Mouse (Mus musculus): ENCODE results near the gene Rb1.

The Rb1 gene

GRCm38 (mm10) chr14:73148125-73148524 is 177.5 kb downstream of the Rb1 start:
- no peak for DNase-seq (ENCODE audit: low read depth, low spot score)

DNA sequence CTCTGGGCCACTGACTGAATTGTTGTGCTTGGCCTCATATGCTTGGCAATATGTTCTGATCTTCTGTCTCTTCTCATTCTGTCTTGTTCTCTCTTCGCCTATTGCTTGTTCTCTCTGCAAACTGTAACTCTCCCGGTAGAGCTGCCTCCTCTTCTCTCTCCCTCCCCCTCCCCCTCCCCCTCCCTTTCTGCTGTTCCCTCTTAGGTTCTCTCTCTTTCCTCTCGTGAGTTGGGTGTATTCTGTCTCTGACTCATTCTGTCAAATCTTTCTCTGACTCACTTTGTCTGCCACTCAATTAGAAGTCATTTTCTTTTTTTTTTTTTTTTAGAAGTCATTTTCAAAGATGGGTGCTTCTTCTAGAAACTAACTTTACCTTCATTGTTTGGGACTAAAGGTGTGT is 178.9 kb downstream of the Rb1 start:
- peak; percentile 45 for DNase-seq (ENCODE audit: low read depth, low spot score)

DNA sequence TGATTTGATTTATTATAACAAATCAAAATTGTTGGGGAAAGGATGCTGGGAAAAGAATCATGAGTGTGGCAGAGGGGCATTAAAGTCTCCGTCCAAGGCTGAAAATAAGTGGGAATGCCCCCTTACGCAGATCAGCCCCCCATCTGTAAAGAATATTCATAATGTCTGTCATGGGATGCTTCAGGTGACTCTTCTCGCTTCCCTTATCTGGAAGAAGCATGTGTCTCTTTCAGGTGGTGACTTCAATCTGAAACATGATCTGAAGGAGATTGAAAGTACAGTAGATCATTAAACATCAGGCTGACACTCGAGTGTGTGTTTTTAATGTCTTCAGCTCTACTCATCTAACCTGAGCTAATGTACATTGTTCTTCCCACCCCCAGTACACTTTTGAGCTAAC is 180.1 kb downstream of the Rb1 start:
- no peak for DNase-seq (ENCODE audit: low read depth, low spot score)

GRCm38 (mm10) chr14:73143710-73144420 is 181.8 kb downstream of the Rb1 start:
- DNase-seq (ENCODE audit: low read depth, low spot score): no peak

DNA sequence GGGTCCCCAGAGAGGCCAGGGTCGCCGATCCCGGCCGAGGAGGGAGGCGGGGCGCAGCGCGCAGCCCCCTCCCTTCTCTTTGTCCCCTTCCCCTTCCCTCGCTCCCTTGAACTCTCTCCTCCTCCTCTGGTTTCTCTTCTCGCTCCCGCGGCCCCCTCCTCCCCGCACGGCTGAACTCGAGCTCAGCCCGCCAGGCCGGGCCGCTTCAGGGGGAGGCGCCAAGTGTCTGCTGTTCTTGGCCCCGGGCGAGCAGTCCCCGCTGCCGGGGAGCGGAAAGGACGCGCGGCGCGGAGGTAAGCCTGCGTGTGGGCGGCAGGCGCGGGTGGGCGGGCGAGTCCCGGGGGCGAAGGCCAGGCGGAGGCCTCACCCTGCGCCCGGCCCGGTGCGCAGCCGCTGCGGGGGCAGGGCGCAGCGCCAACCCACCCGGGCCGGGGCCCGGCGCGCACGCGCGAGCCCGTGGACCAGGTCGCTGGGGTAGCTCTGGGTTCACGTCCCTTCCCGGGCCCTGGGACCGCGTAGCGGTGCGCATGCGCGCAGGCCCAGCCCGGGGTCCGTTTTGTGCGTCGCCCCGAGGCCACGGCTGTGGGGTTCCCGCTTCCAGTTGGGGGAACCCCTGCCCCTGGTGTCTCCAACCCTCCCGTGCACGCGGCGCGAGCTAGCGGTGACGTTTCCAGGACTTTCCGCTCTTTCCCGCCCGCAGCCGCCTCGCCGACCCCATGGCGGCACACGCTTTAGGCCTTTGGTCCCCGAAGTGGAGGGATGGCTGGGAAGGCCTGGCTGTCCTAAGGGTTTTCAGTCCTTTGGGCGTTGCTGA is 182.5 kb downstream of the Rb1 start:
- peak; percentile 84 for DNase-seq (ENCODE audit: low read depth, low spot score)

GRCm38 (mm10) chr14:73142421-73142895 is 183.2 kb downstream of the Rb1 start:
- peak; percentile 53 for DNase-seq (ENCODE audit: low read depth, low spot score)

DNA sequence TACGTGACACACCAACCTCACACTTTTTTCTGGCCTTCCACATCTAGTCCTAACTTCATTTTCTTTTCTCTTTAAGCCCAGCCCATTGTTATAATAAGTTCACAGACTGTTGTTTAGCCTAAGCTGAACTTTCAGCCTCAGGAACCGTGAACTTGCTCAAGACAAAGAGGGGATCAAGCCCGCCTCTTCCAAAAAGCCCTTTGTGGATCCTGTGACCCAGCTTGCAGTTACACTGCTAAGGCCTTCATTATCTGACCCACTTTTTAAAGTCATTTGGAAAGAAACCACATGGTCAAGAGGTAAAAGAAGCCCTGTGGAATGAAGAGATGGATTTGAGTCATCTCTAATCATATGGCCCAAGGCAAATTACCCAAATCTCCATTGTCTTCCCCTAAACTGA is 183.8 kb downstream of the Rb1 start:
- no peak for DNase-seq (ENCODE audit: low read depth, low spot score)

DNA sequence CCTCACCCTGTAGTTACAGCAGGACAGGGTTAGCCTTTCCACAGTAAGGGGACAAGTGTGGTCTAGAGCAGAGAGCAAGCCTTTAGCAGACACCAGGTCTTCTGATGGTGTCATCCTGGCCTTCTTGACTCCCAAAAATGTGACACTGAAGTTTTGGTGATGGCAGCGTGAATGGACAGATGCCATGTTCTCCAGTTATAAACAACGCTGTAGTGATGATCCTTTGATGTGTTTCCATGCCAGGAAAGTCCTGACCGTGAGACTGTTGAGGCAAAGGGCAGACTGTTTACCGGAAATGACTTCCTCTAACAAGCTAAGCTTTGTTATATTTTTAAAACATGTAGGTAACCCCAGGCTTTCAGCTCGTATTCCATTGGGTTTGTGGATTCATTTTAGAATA is 185.8 kb downstream of the Rb1 start:
- no peak for DNase-seq (ENCODE audit: low read depth, low spot score)

DNA sequence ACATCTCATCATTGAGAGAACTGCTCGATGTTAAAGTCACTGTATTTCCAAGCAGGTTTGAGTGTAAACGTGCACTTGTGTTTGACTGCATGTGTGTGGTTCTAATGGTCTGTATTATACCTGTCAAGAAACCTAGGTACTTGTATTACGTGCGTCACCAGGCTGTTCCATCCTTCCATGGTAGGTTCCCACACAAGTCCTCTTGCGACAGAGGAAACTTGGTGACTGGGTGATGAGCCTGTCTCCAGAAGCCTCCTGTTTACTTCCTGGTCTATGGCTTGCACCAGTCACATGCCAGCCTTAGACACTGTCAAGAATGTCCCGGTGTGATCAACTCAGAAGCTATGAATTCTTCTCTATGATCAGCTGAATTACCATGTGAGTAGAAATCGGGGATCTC is 187.1 kb downstream of the Rb1 start:
- no peak for DNase-seq (ENCODE audit: low read depth, low spot score)

- no peak for DNase-seq (ENCODE audit: low read depth, low spot score)
These were observed 188.4 kb downstream of the Rb1 start for GRCm38 (mm10) chr14:73137234-73137633.

All from brain, adult 2 months (tissue).